Mouse (Mus musculus) left cerebral cortex, adult 2 months (tissue): ENCODE data around the gene Pprc1. TPM values are rescaled to one million over a fixed set of nuclear protein-coding genes. Genes with fewer than 3 reads are reported as not detected.

Experiments
- DNase-seq, 2 experiments: peaks; one replicate each; pipeline ENCODE4 v3.0.0; 2021 to 2022; ENCODE audit warnings: low spot score in 2 of 2, mixed read lengths in 1 of 2; ENCODE audit errors: extremely low spot score in 1 of 2
- H3K27ac ChIP-seq: fragments of 200-600 bp; 2 replicates; pipeline ENCODE4 v1.8.1; 2022
- H3K4me3 ChIP-seq: fragments of 200-600 bp; 2 replicates; pipeline ENCODE4 v1.8.1; 2022
- CTCF ChIP-seq: fragments of 200-600 bp; IDR thresholded peaks from 2 replicates; pipeline ENCODE4 v1.8.1; 2022; ENCODE audit warnings: antibody characterized with exemption, mild to moderate bottlenecking, moderate library complexity
- intact Hi-C: fragments of 180-260 bp; cut with DNase I; formaldehyde crosslinking; loops from one replicate; pipeline ENCODE4 v1.15.1; 2025
- total RNA-seq, 2 experiments: library from RNA; stranded (reverse); gene quantifications; 2 replicates each; pipeline ENCODE4 v1.2.3; 2021

The Pprc1 gene
- total RNA-seq, 2 experiments from 2014 or later = 29.0 to 31.8 TPM

DNA sequence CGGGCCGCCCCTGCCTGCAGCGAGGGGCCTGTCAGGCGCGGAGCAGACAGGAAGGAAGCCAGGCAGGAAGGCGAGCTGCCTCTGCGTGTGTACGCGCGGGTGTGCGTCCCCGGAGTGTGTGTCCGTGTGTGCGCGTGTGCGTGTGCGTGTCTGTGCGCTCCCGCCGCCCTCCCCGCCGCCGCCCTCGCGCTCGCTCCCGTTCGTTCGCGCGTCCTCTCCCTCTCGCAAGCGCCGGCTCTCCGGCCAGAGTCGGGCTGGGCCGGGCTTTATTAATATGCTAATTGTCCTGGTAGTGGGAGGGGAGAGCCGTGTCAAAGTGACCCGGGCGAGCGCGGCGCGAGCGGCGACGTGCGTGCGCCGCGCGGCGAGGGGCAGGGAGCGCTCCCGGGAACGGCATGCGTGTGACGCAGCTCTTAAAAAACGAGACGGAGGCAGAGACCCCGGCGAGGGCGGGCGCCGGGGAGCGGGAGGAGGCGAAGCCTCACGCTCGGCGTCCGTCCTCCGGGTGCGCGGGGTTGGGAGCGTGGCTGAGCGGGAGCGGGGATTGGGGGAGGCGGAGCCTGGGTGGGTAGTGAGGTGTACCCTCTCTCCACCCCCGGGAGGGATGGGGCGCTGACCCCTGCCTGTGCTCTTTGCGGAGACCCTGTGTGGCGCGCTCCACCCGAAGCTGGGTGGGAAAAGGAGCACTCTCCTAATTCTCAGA lies 458 bp downstream of the Pprc1 start, which contains the start of gene Ldb1:
Ldb1 (minus strand) TSS at position 222 of the 703 bp plus-strand sequence.
- DNase-seq = peak; percentile 79 to 83
- no peak for TF ChIP-seq CTCF
- peak within 1 kb of the TSS; percentile 89 for H3K27ac ChIP-seq
- peak within 1 kb of the TSS; percentile 70 for H3K4me3 ChIP-seq
- intact Hi-C loops = loop anchor here (1.0 kb wide), 1 partner anchor 11 kb away; no protein-coding TSS in a partner anchor

DNA sequence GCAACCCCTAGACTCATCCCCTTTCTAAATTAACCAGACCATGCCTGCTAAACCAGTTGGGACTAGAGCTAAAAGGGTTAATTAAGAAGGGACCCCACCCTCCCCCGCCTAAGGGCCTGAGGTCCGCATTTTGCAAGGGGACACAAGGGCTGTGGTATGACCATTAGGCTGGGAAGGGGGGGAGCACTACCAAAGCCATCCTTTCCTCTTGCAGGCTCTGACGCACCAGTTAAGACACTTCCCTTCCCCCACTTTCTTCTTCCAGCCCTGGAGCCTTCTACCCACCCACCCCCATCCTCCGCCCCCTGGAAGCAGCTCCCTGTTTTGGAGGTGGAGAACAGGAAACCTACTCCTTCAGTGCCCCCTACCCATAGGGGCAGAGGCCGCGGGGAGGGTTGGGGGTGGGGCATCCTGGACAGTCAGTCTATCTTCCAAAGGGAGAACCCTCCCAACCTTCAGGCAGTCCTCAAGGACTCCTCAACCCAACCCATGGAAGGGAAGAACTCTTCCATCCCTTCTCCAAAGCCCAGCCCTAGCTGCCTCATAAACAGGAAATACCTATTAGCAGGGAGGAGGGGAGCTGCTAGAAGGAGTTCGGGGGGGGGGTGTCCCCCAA lies 1.1 kb downstream of the Pprc1 start:
- Histone ChIP-seq H3K27ac (peak overlapping the region; percentile 89), H3K4me3 (peak overlapping the region; percentile 70)
- intact Hi-C loops = loop anchor here (1.0 kb wide), 1 partner anchor 10 kb away; no protein-coding TSS in a partner anchor
- peak in 1 of 2 experiments; percentile 58 for DNase-seq
- no peak for TF ChIP-seq CTCF

DNA sequence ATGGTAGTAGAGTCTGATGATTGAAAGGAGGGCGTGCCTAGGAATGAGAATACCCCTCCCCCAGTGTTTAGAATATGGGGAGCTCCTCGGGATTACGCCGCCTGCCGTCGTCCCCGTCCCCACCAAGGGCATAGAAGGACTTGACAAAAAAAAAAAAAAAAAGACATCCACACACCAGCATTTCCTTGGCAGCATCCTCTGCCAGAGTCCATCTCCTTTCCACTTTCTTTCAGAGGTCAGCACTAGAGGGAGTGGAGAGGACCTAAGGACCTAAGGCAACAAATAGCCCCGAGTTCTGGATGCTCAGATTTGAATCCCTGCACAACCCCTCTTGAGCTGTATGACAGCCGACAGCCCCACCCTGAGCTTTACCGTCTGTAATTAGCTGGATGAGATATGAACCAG lies 1.9 kb downstream of the Pprc1 start:
- H3K4me3 ChIP-seq = no peak overlapping the region
- TF ChIP-seq CTCF = no peak; the same call in 1 of the 2 replicates

DNA sequence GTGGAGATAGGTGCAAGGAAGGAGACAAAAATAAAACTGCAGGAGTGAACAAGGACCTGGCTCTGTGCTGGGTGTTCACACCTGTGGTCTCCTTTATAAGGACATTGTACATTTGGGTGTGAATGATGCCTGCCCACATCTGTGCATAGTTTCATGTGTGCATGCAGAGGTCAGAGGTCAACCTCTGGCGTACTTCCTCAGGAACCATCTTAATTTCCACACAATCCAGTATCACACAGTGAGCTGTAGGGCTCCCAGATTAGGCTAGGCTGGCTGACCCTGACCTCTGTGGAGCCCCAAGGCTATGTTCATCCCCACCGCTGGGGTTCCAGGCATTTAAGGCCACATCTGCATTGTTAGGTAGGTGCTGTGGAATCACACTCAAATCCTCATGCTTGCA lies 2.7 kb downstream of the Pprc1 start:
- TF ChIP-seq CTCF = no peak
- no peak for DNase-seq
- H3K4me3 ChIP-seq = no peak overlapping the region
- intact Hi-C loops = no loop called here
- no peak overlapping the region for H3K27ac ChIP-seq

More for the DNA sequence above, 1.9 kb downstream of the Pprc1 start:
- H3K27ac ChIP-seq = peak overlapping the region; percentile 89; the same call in 1 of the 2 replicates
- no peak for DNase-seq
- intact Hi-C loops = no loop called here

DNA sequence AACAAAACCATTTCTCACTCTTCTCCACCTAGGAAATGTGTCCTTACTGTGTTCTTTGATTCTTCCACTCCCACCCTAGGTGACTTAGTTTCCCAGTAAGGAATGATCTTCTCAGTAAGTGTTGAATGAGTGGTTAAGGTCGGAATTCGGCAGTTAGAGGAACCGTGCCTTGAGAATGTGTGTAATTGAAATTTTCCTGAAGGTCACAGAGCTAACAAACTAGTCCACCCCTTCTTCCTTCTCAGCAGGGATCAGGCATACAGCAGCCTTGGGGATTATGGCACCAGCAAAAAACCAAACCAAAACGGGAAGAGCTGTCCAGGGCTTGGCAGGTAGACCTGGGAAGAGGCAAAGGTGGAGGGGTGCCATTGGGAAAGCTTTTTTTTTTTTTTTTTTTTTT lies 4.4 kb downstream of the Pprc1 start:
- DNase-seq = no peak
- TF ChIP-seq CTCF = no peak
- no peak overlapping the region for H3K27ac ChIP-seq
- intact Hi-C loops = no loop called here
- H3K4me3 ChIP-seq = no peak overlapping the region

DNA sequence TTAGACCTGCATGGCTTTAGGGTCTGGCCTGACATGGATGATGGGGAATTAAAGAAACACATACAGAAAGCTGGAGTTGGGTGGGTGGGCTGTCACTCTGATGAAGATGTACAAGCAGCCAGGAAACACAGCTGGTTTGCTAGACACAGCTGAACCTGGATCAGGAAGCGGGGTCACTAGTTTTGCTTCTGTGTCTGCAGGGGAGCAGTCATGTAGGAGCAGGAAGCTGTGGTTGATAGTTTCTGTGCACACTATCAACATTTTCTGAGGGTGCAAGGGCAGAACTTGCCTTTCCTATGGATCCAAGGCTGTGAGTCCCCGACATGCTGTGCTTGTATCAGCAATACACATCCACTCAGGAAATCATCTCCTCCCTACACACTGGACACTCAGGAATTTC lies 5.8 kb downstream of the Pprc1 start:
- Histone ChIP-seq H3K27ac (no peak overlapping the region), H3K4me3 (no peak overlapping the region)
- intact Hi-C loops = no loop called here
- TF ChIP-seq CTCF = no peak
- DNase-seq = no peak

DNA sequence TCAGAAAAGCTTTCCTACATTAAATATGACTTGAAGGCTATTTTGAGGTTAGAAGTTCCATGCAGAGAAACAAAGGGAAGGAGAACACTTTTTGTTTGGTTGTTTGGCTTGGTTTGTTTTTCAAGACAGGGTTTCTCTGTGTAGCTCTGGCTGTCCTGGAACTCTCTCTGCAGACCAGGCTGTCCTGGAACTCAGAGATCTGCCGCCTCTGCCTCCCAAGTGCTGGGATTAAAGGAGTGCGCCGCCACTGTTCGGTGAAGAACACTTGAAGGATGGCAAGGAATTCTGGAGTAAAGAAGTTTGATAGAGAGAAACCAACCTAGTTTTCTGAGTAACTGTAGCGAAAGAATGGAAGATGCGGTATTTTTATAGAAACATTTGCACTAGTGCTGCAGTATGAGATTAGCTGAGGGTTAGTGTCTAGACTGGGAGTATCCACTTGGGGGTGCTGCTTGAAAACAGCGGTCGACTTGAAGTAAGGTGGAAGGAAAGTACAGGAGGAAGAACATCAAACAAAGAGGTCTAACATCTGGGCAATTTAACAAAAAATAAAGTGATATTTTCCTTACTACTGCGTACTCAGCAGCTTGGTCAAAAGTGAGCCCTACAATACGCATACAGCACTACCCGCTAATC lies 11.2 kb downstream of the Pprc1 start:
- Histone ChIP-seq H3K4me3 (peak overlapping the region; percentile 84), H3K27ac (peak overlapping the region; percentile 90)
- TF ChIP-seq CTCF = peak; percentile 63
- intact Hi-C loops = loop anchor here (1.0 kb wide), 3 partner anchors 11 to 58 kb away; partner anchors contain the start of genes Armh3, Ldb1 and Nolc1
- no peak for DNase-seq

DNA sequence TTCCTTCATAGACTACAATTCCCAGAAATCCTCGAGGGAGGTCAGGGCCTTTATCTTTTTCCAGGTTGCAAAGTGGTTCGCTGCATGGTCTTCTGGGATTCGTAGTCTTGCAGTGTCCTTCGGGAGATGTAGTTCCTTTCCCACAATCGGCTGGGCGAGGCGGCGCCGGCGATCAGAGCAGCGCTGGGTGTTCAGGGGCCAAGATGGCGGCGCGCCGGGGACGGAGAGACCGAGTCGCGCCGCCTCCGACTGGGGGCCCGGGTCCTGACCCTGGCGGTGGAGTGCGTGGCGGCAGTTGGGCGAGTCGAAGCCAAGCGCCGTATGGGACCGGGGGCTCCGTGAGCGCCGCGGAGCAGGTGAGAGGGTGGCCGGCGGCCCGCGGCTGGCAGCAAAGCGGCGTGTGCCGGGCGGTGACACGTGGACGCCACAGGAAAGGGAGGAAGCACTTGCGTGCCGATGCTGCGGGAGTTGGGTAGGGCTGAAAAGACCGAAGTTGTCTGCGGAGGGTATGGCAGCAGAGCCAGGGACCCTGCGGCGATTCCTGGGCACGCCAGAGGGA lies 11.8 kb downstream of the Pprc1 start:
- Histone ChIP-seq H3K4me3 (peak overlapping the region; percentile 84), H3K27ac (peak overlapping the region; percentile 90)
- intact Hi-C loops = loop anchor here (1.0 kb wide), 3 partner anchors 11 to 58 kb away; partner anchors contain the start of genes Armh3, Ldb1 and Nolc1
- peak; percentile 90 to 91 for DNase-seq
- peak; percentile 0; the same call in 1 of the 2 replicates for TF ChIP-seq CTCF

DNA sequence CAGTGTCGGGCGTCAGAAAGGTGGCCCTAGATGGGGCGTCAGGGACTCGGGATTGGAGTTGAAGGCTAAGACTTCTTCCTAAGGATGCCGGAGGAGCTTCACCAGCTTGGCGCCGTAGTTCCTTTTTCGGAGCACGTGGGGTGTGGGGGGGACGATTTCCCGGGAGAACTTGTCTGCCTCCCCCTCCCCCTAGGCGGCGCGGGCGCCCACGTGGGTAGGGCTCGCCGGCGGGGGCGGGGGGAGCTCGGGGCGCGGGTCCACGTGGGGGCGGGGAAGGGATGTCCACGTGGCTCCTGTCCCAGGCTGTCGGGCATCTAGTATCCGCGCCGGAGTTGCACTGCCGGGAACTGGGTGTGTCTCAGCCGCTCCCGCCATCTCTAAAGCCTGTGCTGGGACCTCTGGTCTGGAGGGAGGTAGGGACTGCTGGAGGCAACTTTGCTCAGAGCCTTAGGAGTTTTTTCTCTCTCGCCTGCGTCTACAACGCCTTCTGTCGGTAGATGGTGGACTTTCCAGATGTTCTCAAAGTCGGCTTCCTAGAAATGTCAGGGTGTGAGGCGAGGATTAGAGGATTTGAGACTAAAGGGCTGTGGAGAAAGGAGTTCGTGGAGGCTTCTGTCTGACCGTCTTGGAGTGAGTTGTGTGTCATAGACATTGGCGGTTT lies 12.4 kb downstream of the Pprc1 start:
- TF ChIP-seq CTCF = peak; percentile 11; the same call in 1 of the 2 replicates
- peak overlapping the region; percentile 83 for H3K27ac ChIP-seq
- H3K4me3 ChIP-seq = peak overlapping the region; percentile 84
- peak; percentile 65 to 78 for DNase-seq
- intact Hi-C loops = loop anchor here (1.0 kb wide), 3 partner anchors 12 to 59 kb away; partner anchors contain the start of genes Armh3, Ldb1 and Nolc1

DNA sequence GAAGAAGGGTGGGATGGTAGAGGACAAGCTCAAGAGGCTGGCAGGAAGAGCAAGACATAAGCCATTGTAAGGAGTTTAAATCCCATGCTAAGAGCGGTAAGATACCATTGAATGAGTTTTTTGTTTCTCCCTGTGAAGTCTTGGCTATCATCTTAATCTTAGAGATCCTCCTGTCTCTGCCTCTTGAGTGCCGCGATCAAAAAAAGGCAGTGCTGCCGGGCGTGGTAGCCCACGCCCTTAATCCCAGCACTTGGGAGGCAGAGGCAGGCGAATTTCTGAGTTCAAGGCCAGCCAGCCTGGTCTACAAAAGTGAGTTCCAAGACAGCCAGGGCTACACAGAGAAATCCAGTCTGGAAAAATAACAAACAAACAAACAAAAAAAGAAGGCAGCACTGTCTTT lies 13.8 kb downstream of the Pprc1 start:
- Histone ChIP-seq H3K4me3 (no peak overlapping the region), H3K27ac (no peak overlapping the region)
- TF ChIP-seq CTCF = no peak
- DNase-seq = no peak
- intact Hi-C loops = no loop called here

DNA sequence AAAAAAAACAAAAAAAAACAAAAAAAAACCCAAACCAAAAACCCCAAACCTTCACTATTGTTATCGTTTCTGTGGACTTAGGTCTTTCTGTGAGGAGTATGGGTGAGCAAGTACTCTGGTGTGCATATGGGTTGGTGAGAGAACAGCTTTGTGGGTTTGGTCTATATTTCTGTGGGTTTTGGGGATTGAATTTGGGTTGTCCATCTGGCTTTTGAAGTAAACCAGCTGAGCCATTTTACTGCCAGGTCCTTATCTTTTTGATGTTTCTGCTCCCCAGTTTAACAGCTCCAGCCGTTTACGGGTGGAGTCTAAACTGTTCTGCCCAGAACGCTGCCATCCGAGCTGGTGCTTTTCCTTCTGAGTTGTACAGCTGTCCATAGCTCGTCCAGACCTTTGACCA lies 16.2 kb downstream of the Pprc1 start:
- DNase-seq = no peak
- TF ChIP-seq CTCF = no peak
- Histone ChIP-seq H3K27ac (no peak overlapping the region), H3K4me3 (no peak overlapping the region)
- intact Hi-C loops = no loop called here
